ENCODE assay signal across 8 mouse cellular contexts in the genomic region with DNA sequence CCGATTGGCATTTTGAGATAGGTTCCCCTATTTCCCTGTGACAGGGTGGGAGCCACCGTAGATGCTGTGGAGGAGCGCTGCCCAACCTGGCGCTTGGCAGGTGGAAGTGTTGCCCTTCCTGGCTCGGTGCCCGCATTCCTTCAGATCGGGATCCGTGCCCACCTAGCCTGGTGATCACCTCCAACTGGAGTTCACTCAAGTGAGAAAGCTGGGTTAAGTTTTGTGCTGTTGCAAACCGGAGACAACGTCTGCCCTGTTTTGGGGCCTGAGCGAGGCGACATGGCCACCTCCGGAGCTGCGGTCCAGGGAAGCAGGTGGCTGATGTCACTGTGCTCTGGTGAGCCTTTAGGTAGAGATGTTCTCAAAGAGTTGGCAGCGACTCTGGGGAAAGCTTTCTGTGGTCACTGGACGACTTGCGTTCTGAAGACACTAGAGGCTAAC. TPM values are rescaled to one million over a fixed set of nuclear protein-coding genes. Genes with fewer than 3 reads are reported as not detected.
A peak's percentile ranks its signal among the peaks of the same experiment; 100 is the strongest.
DNase-seq lines count a peak whose midpoint lies in the region; ATAC-seq and TF ChIP-seq lines count a peak whose summit lies in the region.

No protein-coding gene starts in this region.

- DNase-seq in heart, postnatal 25 days (ENCODE audit: low spot score): no peak
- peak; percentile 47 for DNase-seq in forebrain, postnatal 0 days
- DNase-seq in lung, embryonic 14.5 days: peak; percentile 38
- peak; percentile 4 to 17 for DNase-seq in right cerebral cortex, adult 2 months (ENCODE audit: low spot score in 2 of 2)
- no peak for DNase-seq in yolk sac, embryonic 10.5 days (ENCODE audit: low spot score)

- no peak for ATAC-seq in heart, embryonic 12.5 days (ENCODE audit: insufficient number of reproducible peaks, low FRiP score)
- peak; percentile 49 for ATAC-seq in forebrain, postnatal 0 days
- ATAC-seq in kidney, embryonic 14.5 days (ENCODE audit: low FRiP score, low TSS enrichment): peak; percentile 47; the same call in 1 of the 2 replicates
- ATAC-seq in lung, embryonic 14.5 days (ENCODE audit: insufficient read depth): peak; percentile 52; the same call in 1 of the 2 replicates

- peaks cover 53% of the 10 kb centered on the region for H3K27me3 ChIP-seq in heart, embryonic 12.5 days (replicated peaks)
- H3K27me3 ChIP-seq in forebrain, postnatal 0 days (ENCODE audit: insufficient read depth, low read length): peaks cover 6% of the 10 kb centered on the region; the same call in 1 of the 2 replicates
- peaks cover 11% of the 10 kb centered on the region; the same call in 1 of the 2 replicates for H3K27me3 ChIP-seq in kidney, embryonic 14.5 days (ENCODE audit: control insufficient read depth, insufficient read depth, low read length)
- peaks cover 21% of the 10 kb centered on the region for H3K27me3 ChIP-seq in lung, embryonic 14.5 days (ENCODE audit: insufficient read depth, low read length)

- no peak overlapping the region for H3K27ac ChIP-seq in heart, embryonic 12.5 days (ENCODE audit: poor library complexity, severe bottlenecking)
- no peak overlapping the region for H3K27ac ChIP-seq in brown adipose tissue, adult 24 weeks (replicated peaks; ENCODE audit: low read depth, low read length)
- H3K27ac ChIP-seq in forebrain, postnatal 0 days (ENCODE audit: low read depth, low read length): no peak overlapping the region
- no peak overlapping the region for H3K27ac ChIP-seq in kidney, embryonic 14.5 days (ENCODE audit: low read depth, low read length)
- H3K27ac ChIP-seq in lung, embryonic 14.5 days (ENCODE audit: low read depth): no peak overlapping the region

- H3K9ac ChIP-seq in heart, embryonic 12.5 days: peak overlapping the region; percentile 73; the same call in 1 of the 2 replicates
- H3K9ac ChIP-seq in forebrain, postnatal 0 days: peak overlapping the region; percentile 64
- H3K9ac ChIP-seq in kidney, embryonic 14.5 days (ENCODE audit: low read depth, low read length): peak overlapping the region; percentile 63; the same call in 1 of the 2 replicates
- peak overlapping the region; percentile 44 for H3K9ac ChIP-seq in lung, embryonic 14.5 days

- no peaks in the 10 kb centered on the region; the same call in 1 of the 2 replicates for H3K9me3 ChIP-seq in heart, embryonic 12.5 days (replicated peaks)
- no peaks in the 10 kb centered on the region for H3K9me3 ChIP-seq in forebrain, postnatal 0 days (ENCODE audit: low read length)
- no peaks in the 10 kb centered on the region for H3K9me3 ChIP-seq in kidney, embryonic 14.5 days (ENCODE audit: control insufficient read depth, low read length)
- no peaks in the 10 kb centered on the region for H3K9me3 ChIP-seq in lung, embryonic 14.5 days (ENCODE audit: low read depth, low read length)

- WGBS in heart, embryonic 12.5 days: 4% methylated on average over 17 of the region's 17 CpGs
- WGBS in forebrain, postnatal 0 days: 1% methylated on average over 17 of the region's 17 CpGs
- WGBS in kidney, embryonic 14.5 days: 3% methylated on average over 17 of the region's 17 CpGs
- WGBS in lung, embryonic 14.5 days: 3% methylated on average over 17 of the region's 17 CpGs

- intact Hi-C loops in heart, postnatal 25 days (cut with DNase I): no loop called here

- peak overlapping the region; percentile 100 for H3K4me2 ChIP-seq in heart, embryonic 12.5 days
- peak overlapping the region; percentile 93 for H3K4me2 ChIP-seq in forebrain, postnatal 0 days (ENCODE audit: low read depth)
- peak overlapping the region; percentile 98 for H3K4me2 ChIP-seq in kidney, embryonic 14.5 days (replicated peaks; ENCODE audit: low read depth, low read length)
- peak overlapping the region; percentile 87 for H3K4me2 ChIP-seq in lung, embryonic 14.5 days

- H3K4me1 ChIP-seq in heart, embryonic 12.5 days (replicated peaks): peaks cover 14% of the 10 kb centered on the region
- H3K4me1 ChIP-seq in brown adipose tissue, adult 24 weeks (ENCODE audit: control insufficient read depth, insufficient read depth, insufficient read length, low read length): peaks cover 4% of the 10 kb centered on the region; the same call in 1 of the 2 replicates
- no peaks in the 10 kb centered on the region for H3K4me1 ChIP-seq in forebrain, postnatal 0 days (ENCODE audit: insufficient read depth)
- H3K4me1 ChIP-seq in kidney, embryonic 14.5 days (ENCODE audit: control insufficient read depth, insufficient read depth, low read length): no peaks in the 10 kb centered on the region
- no peaks in the 10 kb centered on the region for H3K4me1 ChIP-seq in lung, embryonic 14.5 days (ENCODE audit: insufficient read depth)

- H3K4me3 ChIP-seq in heart, embryonic 12.5 days: peak overlapping the region; percentile 81
- peak overlapping the region; percentile 49 for H3K4me3 ChIP-seq in brown adipose tissue, adult 24 weeks (ENCODE audit: insufficient read depth, low read depth, low read length)
- peak overlapping the region; percentile 63 for H3K4me3 ChIP-seq in forebrain, postnatal 0 days (ENCODE audit: low read depth, low read length)
- peak overlapping the region; percentile 52 for H3K4me3 ChIP-seq in kidney, embryonic 14.5 days (ENCODE audit: low read length)
- peak overlapping the region; percentile 49 for H3K4me3 ChIP-seq in lung, embryonic 14.5 days (ENCODE audit: low read depth, low read length)

- TF ChIP-seq CTCF in forebrain, postnatal 0 days (IDR thresholded peaks at IDR 0.05; ENCODE audit: low read depth): no peak
- TF ChIP-seq CTCF in lung, embryonic 14.5 days (IDR thresholded peaks at IDR 0.05; ENCODE audit: low read depth): no peak

- no peaks in the 10 kb centered on the region for H3K36me3 ChIP-seq in heart, embryonic 12.5 days
- H3K36me3 ChIP-seq in forebrain, postnatal 0 days (ENCODE audit: insufficient read depth): no peaks in the 10 kb centered on the region
- H3K36me3 ChIP-seq in kidney, embryonic 14.5 days (ENCODE audit: control insufficient read depth, insufficient read depth, low read length): no peaks in the 10 kb centered on the region
- H3K36me3 ChIP-seq in lung, embryonic 14.5 days (ENCODE audit: insufficient read depth): no peaks in the 10 kb centered on the region

RNA-seq across cellular contexts. Expression of a gene that starts 0.8 kb away (rescaled TPM):
- polyA plus RNA-seq in heart, embryonic 12.5 days (2016; fragmentation: Nextera tagmentation; extraction: Ambion mirVana): 0.63 and 0.74 TPM in 2 replicates
- under 1 TPM in 1 of 2 experiments, not detected in 1; 0.10 TPM for total RNA-seq in heart, postnatal 25 days (2021)
- polyA plus RNA-seq in brown adipose tissue, adult 24 weeks (2012; ENCODE audit: insufficient read depth, insufficient read length, missing spikeins): not detected in 2 replicates
- total RNA-seq in forebrain, postnatal 0 days (2014; rRNA removed): 15.2 and 19.2 TPM in 2 replicates
- polyA plus RNA-seq in forebrain, postnatal 0 days (2015; fragmentation: Nextera tagmentation; extraction: Ambion mirVana): 19.3 and 20.2 TPM in 2 replicates
- polyA plus RNA-seq in kidney, embryonic 14.5 days (2014; fragmentation: Nextera tagmentation; extraction: Ambion mirVana): 7.6 and 11.2 TPM in 2 replicates
- 7.7 and 8.3 TPM in 2 replicates for polyA plus RNA-seq in lung, embryonic 14.5 days (2014; fragmentation: Nextera tagmentation; extraction: Ambion mirVana)

Comparison
In these comparisons a context has a peak if more than half of its experiments do, and no peak if none do; other contexts are left out.
1. DNase-seq: peak in forebrain, postnatal 0 days (single experiment), lung, embryonic 14.5 days (single experiment) and right cerebral cortex, adult 2 months (2 of 2); none in heart, postnatal 25 days (single experiment) and yolk sac, embryonic 10.5 days (single experiment).
2. Peak in every context shown above with its lines, with median percentiles within 50 percentile points of each other: H3K4me2 ChIP-seq, H3K4me3 ChIP-seq and H3K9ac ChIP-seq.